In the genomic region with DNA sequence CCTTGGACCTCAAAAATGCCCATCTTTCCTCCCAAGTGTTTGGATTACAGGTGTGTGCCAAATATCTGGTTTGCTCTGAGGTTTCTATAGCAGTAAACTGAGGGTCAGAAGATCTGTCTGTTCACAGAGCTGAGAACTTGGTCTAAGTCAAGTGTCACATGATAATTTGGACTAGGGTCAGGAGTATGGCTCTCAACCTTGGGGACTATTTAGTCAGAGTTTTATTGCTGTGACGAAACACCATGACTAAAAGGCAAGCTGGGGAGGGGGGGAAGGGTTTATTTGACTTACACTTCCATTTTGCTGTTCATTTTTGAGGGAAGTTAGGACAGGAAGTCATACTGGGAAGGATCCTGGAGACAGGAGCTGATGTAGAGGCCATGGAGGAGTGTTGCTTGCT, we compare ENCODE assay signal across 19 mouse cellular contexts. TPM values are rescaled to one million over a fixed set of nuclear protein-coding genes. Genes with fewer than 3 reads are reported as not detected.
"Had no signal": no experiment of that assay in that cellular context is flagged by ENCODE, and none has a peak within 500 bp of the region (broad histone marks: within the 10 kb centered on the region; RNA-seq: fewer than 3 reads in every experiment).

No protein-coding gene starts in this region.

- H3K9me3 ChIP-seq: liver, embryonic 12.5 days; liver, embryonic 15.5 days; lung, embryonic 15.5 days had no signal

- H3K4me3 ChIP-seq: liver, embryonic 12.5 days; liver, embryonic 15.5 days; lung, embryonic 15.5 days had no signal

- H3K4me1 ChIP-seq: liver, embryonic 12.5 days; liver, embryonic 15.5 days; lung, embryonic 15.5 days had no signal

- H3K4me2 ChIP-seq: liver, embryonic 12.5 days; liver, embryonic 15.5 days; lung, embryonic 15.5 days; midbrain, embryonic 11.5 days had no signal

- ATAC-seq: liver, embryonic 12.5 days had no signal

- H3K27me3 ChIP-seq: liver, embryonic 12.5 days; liver, embryonic 15.5 days; lung, embryonic 15.5 days had no signal

- H3K9ac ChIP-seq: liver, embryonic 12.5 days; liver, embryonic 15.5 days; lung, embryonic 15.5 days had no signal

- H3K36me3 ChIP-seq: liver, embryonic 12.5 days; liver, embryonic 15.5 days; lung, embryonic 15.5 days had no signal

- DNase-seq: kidney, adult 18-20 months; kidney, adult 9 months; kidney, postnatal 14 days; kidney, postnatal 4 days; layer of hippocampus, adult 9-11 months; lung, adult 18-20 months; lung, postnatal 10 days; lung, postnatal 36 days; midbrain, embryonic 14.5 days; thymus, adult 2 months; thymus, postnatal 14 days; thymus, postnatal 4 days had no signal

- H3K27ac ChIP-seq: liver, embryonic 12.5 days; liver, embryonic 15.5 days; lung, embryonic 15.5 days; stomach, postnatal 0 days had no signal

RNA-seq across cellular contexts. Expression of gene Ccdc152, which starts 44.3 kb away (rescaled TPM):
- polyA plus RNA-seq: neural tube, embryonic 11.5 days; neural tube, embryonic 14.5 days had no signal
